Mouse (Mus musculus): Measurements from ENCODE around the gene Arf5. TPM values are rescaled to one million over a fixed set of nuclear protein-coding genes. Genes with fewer than 3 reads are reported as not detected.

Arf5 gene
- total and polyA plus RNA-seq, 2 experiments from 2014 or later, result 412 to 456 TPM

DNA sequence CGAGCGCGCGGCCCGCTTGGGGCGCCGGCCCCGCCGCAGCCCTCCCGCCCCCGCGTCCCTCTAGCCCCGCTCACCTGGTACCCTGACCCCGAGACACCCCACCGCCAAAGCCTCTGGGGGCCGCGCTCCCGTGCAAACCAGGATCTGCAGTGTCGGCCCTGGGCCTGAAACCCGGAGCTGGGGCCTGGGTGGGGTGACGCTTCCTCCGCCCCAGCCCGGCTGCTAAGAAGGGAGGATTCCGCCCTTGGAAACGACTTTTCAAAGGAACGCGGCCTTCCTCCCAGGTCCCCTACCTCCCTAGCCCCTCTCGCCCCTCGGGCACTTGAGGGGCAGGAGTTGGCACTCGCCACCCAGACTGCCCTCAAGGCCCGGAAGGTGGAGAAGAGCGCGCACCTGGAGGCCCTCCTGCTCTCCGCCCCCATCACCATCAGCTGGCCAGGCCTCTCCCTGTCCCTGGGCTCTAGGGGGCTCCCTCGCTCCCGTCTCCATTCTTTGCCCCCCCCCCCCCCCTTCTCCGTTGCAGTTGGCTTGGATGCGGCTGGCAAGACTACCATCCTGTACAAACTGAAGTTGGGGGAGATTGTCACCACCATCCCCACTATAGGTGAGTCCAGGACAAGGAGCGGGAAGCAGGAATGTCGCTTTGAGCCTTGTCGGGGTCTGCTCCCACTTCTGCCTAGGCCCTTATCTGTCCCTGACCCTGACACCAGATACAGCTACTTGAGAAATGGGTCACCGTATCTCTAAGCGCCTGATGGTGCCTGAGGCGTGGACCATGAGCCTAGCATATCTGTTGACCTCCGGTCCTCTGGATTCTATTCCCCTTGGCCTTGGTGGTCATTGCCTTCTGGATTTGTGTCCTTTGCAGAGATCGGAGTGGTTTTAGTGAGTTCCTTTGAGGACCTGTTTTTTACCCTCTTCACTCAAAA is 671 bp downstream of the Arf5 start:
- peaks cover 24% of the 10 kb centered on the region for H3K4me1 ChIP-seq (ENCODE audit: insufficient read depth, low read length)
- WGBS, result 12% methylated on average over 37 of the region's 46 CpGs
- H3K36me3 ChIP-seq (ENCODE audit: insufficient read depth, low read length), result peaks cover 14% of the 10 kb centered on the region
- no peaks in the 10 kb centered on the region for H3K9me3 ChIP-seq (ENCODE audit: low read length)
- H3K27me3 ChIP-seq (ENCODE audit: insufficient read depth, low read length), result no peaks in the 10 kb centered on the region
- peak overlapping the region; percentile 88 for H3K4me3 ChIP-seq (ENCODE audit: low read depth, low read length)
- H3K27ac ChIP-seq (ENCODE audit: low read depth, low read length), result peak overlapping the region; percentile 80
- ATAC-seq (ENCODE audit: low FRiP score) (peak; percentile 39), DNase-seq (ENCODE audit: low spot score) (peak; percentile 41)
- peak overlapping the region; percentile 62 for H3K4me2 ChIP-seq (ENCODE audit: low read depth, low read length, poor library complexity, severe bottlenecking)
- peak overlapping the region; percentile 86 for H3K9ac ChIP-seq (replicated peaks; ENCODE audit: low read length, poor library complexity, severe bottlenecking)
- peak; percentile 43 for TF ChIP-seq CTCF (IDR thresholded peaks at IDR 0.05)

DNA sequence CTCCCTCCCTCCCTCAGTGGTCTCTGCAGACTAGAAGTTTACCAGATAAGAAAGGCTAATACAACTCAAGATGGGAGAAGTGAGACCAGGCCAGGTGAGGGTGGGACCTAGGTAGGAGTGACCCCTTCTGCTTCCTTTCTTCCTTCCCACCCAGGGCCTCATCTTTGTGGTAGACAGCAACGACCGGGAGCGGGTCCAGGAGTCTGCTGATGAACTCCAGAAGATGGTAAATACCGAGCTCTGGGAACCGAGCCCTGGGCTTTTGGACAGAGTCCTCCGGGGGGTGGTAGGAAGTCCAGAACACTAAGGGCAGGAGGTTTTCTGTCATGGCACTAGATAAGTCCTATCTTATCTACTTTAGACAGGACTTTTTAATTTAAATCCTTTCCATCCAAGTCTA is 1.7 kb downstream of the Arf5 start:
- peak overlapping the region; percentile 62 for H3K4me2 ChIP-seq (ENCODE audit: low read depth, low read length, poor library complexity, severe bottlenecking)
- peaks cover 18% of the 10 kb centered on the region for H3K4me1 ChIP-seq (ENCODE audit: insufficient read depth, low read length)
- DNase-seq (ENCODE audit: low spot score), result no peak
- no peak for ATAC-seq (ENCODE audit: low FRiP score)
- H3K9me3 ChIP-seq (ENCODE audit: low read length), result no peaks in the 10 kb centered on the region
- 89% methylated on average over 6 of the region's 6 CpGs for WGBS
- H3K36me3 ChIP-seq (ENCODE audit: insufficient read depth, low read length), result peaks cover 13% of the 10 kb centered on the region
- H3K4me3 ChIP-seq (ENCODE audit: low read depth, low read length), result 0 out of 2 replicates have a peak overlapping the region, but pooled peaks have one; percentile 88
- no peak overlapping the region for H3K9ac ChIP-seq (replicated peaks; ENCODE audit: low read length, poor library complexity, severe bottlenecking)
- no peaks in the 10 kb centered on the region for H3K27me3 ChIP-seq (ENCODE audit: insufficient read depth, low read length)
- H3K27ac ChIP-seq (ENCODE audit: low read depth, low read length), result no peak overlapping the region
- no peak for TF ChIP-seq CTCF (IDR thresholded peaks at IDR 0.05)

- H3K36me3 ChIP-seq (ENCODE audit: insufficient read depth, low read length), result peaks cover 13% of the 10 kb centered on the region
- no peaks in the 10 kb centered on the region for H3K27me3 ChIP-seq (ENCODE audit: insufficient read depth, low read length)
- peaks cover 9% of the 10 kb centered on the region; the same call in 1 of the 2 replicates for H3K4me1 ChIP-seq (ENCODE audit: insufficient read depth, low read length)
- no peaks in the 10 kb centered on the region for H3K9me3 ChIP-seq (ENCODE audit: low read length)
- DNase-seq (ENCODE audit: low spot score), result no peak
- H3K4me2 ChIP-seq (ENCODE audit: low read depth, low read length, poor library complexity, severe bottlenecking), result no peak within 1 kb of the TSS
- H3K9ac ChIP-seq (replicated peaks; ENCODE audit: low read length, poor library complexity, severe bottlenecking), result no peak within 1 kb of the TSS
- no peak within 1 kb of the TSS for H3K4me3 ChIP-seq (ENCODE audit: low read depth, low read length)
- no peak for TF ChIP-seq CTCF (IDR thresholded peaks at IDR 0.05)
- no peak within 1 kb of the TSS for H3K27ac ChIP-seq (ENCODE audit: low read depth, low read length)
- ATAC-seq (ENCODE audit: low FRiP score), result no peak
- WGBS, result 86% methylated on average over 3 of the region's 3 CpGs
Measured at GRCm38 (mm10) chr6:28427096-28427839, 3.9 kb downstream of the Arf5 start, which contains the start of gene Fscn3. Fscn3 (plus strand) TSS chr6:28427789.

GRCm38 (mm10) chr6:28428290-28428689 is 4.9 kb downstream of the Arf5 start, which contains the start of gene Gcc1:
Gcc1 (minus strand) TSS chr6:28428390.
- ATAC-seq (ENCODE audit: low FRiP score) (no peak), DNase-seq (ENCODE audit: low spot score) (no peak)
- Histone ChIP-seq H3K27ac (ENCODE audit: low read depth, low read length) (no peak within 1 kb of the TSS), H3K4me1 (ENCODE audit: insufficient read depth, low read length) (peaks cover 9% of the 10 kb centered on the region; the same call in 1 of the 2 replicates), H3K27me3 (ENCODE audit: insufficient read depth, low read length) (no peaks in the 10 kb centered on the region), H3K4me2 (ENCODE audit: low read depth, low read length, poor library complexity, severe bottlenecking) (no peak within 1 kb of the TSS), H3K36me3 (ENCODE audit: insufficient read depth, low read length) (peaks cover 13% of the 10 kb centered on the region), H3K4me3 (ENCODE audit: low read depth, low read length) (no peak within 1 kb of the TSS), H3K9me3 (ENCODE audit: low read length) (no peaks in the 10 kb centered on the region), H3K9ac (replicated peaks; ENCODE audit: low read length, poor library complexity, severe bottlenecking) (no peak within 1 kb of the TSS)
- TF ChIP-seq CTCF (IDR thresholded peaks at IDR 0.05), result no peak
- 86% methylated on average over 3 of the region's 3 CpGs for WGBS

DNA sequence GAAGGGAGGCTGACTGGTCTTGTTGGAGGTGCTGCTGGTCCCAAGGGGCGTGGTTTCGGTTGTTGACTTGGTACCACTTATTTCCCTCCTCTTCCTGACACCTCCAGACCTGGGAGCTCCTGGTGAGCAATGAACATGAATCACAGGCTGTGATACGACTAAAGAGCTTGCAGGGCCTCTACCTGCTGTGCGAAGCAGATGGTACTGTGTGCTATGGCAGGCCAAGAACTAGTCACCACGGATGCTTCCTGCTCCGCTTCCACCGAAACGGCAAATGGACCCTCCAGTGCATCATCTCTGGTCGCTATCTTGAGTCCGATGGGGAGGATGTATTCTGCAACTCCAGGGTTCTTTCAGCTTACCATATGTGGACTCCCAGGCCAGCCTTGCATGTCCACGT is 6.5 kb downstream of the Arf5 start:
- Histone ChIP-seq H3K27me3 (ENCODE audit: insufficient read depth, low read length) (no peaks in the 10 kb centered on the region), H3K9ac (replicated peaks; ENCODE audit: low read length, poor library complexity, severe bottlenecking) (no peak overlapping the region), H3K4me1 (ENCODE audit: insufficient read depth, low read length) (peaks cover 2% of the 10 kb centered on the region; the same call in 1 of the 2 replicates), H3K9me3 (ENCODE audit: low read length) (no peaks in the 10 kb centered on the region), H3K4me3 (ENCODE audit: low read depth, low read length) (no peak overlapping the region), H3K27ac (ENCODE audit: low read depth, low read length) (no peak overlapping the region), H3K36me3 (ENCODE audit: insufficient read depth, low read length) (peaks cover 13% of the 10 kb centered on the region), H3K4me2 (ENCODE audit: low read depth, low read length, poor library complexity, severe bottlenecking) (no peak overlapping the region)
- no peak for ATAC-seq (ENCODE audit: low FRiP score)
- TF ChIP-seq CTCF (IDR thresholded peaks at IDR 0.05), result no peak
- DNase-seq (ENCODE audit: low spot score), result no peak
- 90% methylated on average over 11 of the region's 11 CpGs for WGBS
